Mouse (Mus musculus): Measurements from ENCODE around the gene Ccne1. TPM values are rescaled to one million over a fixed set of nuclear protein-coding genes. Genes with fewer than 3 reads are reported as not detected.

Ccne1 gene
- polyA plus RNA-seq, 1 experiment from 2014 or later: 2.9 TPM

DNA sequence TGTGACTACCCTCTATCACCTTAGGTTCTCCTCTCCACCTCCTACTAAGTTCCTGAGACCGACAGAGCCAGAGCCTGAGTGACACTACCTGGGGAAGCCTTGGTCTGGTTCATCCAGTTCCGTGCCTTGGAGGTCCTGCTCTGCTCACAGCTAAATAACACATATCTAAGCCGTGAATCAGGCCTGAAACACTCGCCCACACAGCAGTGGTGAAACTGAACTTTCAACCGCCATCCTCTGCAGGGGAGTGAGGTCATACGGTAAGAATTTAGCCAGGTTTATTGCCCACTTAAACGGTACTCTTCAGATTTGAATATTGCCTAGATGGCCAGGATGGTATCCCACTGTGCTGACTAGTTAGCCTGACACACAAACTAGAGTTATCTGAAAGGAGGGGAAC lies 30.1 kb downstream of the Ccne1 start:
- Histone ChIP-seq H3K9me3 (ENCODE audit: low read length) (no peaks in the 10 kb centered on the region), H3K4me3 (ENCODE audit: low read depth, low read length) (no peak overlapping the region), H3K27me3 (replicated peaks; ENCODE audit: insufficient read depth, low read length) (no peaks in the 10 kb centered on the region), H3K4me2 (replicated peaks; ENCODE audit: low read depth, low read length) (no peak overlapping the region), H3K9ac (replicated peaks; ENCODE audit: low read depth) (no peak overlapping the region), H3K36me3 (ENCODE audit: insufficient read depth, low read length) (no peaks in the 10 kb centered on the region), H3K27ac (ENCODE audit: low read length) (no peak overlapping the region), H3K4me1 (ENCODE audit: insufficient read depth, low read depth, low read length) (no peaks in the 10 kb centered on the region)
- TF ChIP-seq CTCF (IDR thresholded peaks at IDR 0.05): no peak
- no peak for TF ChIP-seq EP300 (IDR thresholded peaks at IDR 0.05)
- WGBS: 39% methylated on average over 7 of the region's 7 CpGs
- no peak for DNase-seq (ENCODE audit: low spot score)
- no peak; the same call in 1 of the 2 replicates for ATAC-seq

DNA sequence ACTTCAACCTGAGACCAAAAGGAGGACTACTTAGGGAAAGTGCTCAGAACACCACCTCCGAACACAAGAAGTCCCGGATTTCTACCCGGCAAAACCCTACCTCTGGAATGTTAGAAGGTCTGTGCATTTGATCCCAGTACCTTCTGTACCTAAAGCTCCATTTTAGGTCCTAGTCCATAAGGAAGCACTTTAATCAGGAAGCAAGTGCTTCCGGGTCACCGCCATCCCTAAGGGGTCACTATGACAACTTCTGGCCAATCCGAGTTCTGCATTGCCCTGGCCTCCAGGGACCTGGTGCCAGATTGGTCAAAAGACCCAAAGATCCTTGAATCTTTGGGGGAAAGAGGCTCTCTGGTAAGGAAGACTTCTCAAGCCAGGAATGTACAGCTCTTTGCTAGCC lies 31.8 kb downstream of the Ccne1 start:
- Histone ChIP-seq H3K27me3 (replicated peaks; ENCODE audit: insufficient read depth, low read length) (no peaks in the 10 kb centered on the region), H3K9ac (replicated peaks; ENCODE audit: low read depth) (no peak overlapping the region), H3K36me3 (ENCODE audit: insufficient read depth, low read length) (no peaks in the 10 kb centered on the region), H3K4me2 (replicated peaks; ENCODE audit: low read depth, low read length) (no peak overlapping the region), H3K4me3 (ENCODE audit: low read depth, low read length) (no peak overlapping the region), H3K4me1 (ENCODE audit: insufficient read depth, low read depth, low read length) (no peaks in the 10 kb centered on the region), H3K27ac (ENCODE audit: low read length) (no peak overlapping the region), H3K9me3 (ENCODE audit: low read length) (no peaks in the 10 kb centered on the region)
- 73% methylated on average over 6 of the region's 6 CpGs for WGBS
- DNase-seq (ENCODE audit: low spot score) (no peak), ATAC-seq (no peak)
- no peak for TF ChIP-seq CTCF (IDR thresholded peaks at IDR 0.05)
- no peak for TF ChIP-seq EP300 (IDR thresholded peaks at IDR 0.05)

DNA sequence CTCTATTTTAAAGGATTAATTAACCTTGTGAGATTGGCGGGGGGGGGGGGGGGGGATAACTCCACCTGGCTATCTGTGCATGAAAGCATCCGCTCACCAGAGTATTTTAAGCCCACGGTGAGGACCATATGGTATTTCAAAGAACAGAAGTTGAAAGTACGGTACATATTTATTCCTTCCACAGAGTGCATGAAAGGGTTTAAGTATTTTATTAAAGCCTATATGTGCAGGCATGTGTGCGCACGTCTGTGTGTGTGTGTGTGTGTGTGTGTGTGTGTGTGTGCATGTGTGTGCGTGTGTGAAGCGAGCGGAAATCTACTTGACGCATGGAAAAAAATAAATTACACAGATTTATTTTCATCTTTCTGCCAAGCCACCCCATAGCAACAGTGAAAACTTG lies 32.4 kb downstream of the Ccne1 start:
- no peak overlapping the region for H3K27ac ChIP-seq (ENCODE audit: low read length)
- H3K4me3 ChIP-seq (ENCODE audit: low read depth, low read length): no peak overlapping the region
- no peak overlapping the region for H3K9ac ChIP-seq (replicated peaks; ENCODE audit: low read depth)
- ATAC-seq: no peak
- DNase-seq (ENCODE audit: low spot score): no peak
- H3K4me1 ChIP-seq (ENCODE audit: insufficient read depth, low read depth, low read length): no peaks in the 10 kb centered on the region
- no peaks in the 10 kb centered on the region for H3K27me3 ChIP-seq (replicated peaks; ENCODE audit: insufficient read depth, low read length)
- H3K36me3 ChIP-seq (ENCODE audit: insufficient read depth, low read length): no peaks in the 10 kb centered on the region
- no peak overlapping the region for H3K4me2 ChIP-seq (replicated peaks; ENCODE audit: low read depth, low read length)
- 54% methylated on average over 10 of the region's 10 CpGs for WGBS
- no peaks in the 10 kb centered on the region for H3K9me3 ChIP-seq (ENCODE audit: low read length)
- TF ChIP-seq CTCF (IDR thresholded peaks at IDR 0.05) (no peak), EP300 (IDR thresholded peaks at IDR 0.05) (no peak)

DNA sequence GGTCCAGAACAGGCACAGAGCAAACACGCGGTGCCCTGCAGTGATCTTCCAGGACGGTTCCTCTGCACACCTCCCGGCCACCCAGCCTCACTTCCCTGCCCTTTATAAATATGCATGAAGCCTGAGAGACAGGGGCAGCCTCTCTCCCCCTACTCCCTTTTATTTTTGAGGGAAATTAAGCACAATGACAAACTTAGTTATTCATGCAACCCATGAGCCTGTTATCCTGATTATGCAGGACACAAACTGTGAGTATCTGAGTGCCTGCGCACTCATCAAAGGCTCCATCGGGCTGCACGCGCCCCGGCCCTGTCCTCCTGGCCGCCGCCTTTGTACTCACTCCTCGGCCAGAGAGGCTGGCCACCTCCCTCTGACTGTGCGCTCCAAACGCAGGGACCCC lies 32.8 kb downstream of the Ccne1 start:
- no peak overlapping the region for H3K9ac ChIP-seq (replicated peaks; ENCODE audit: low read depth)

DNA sequence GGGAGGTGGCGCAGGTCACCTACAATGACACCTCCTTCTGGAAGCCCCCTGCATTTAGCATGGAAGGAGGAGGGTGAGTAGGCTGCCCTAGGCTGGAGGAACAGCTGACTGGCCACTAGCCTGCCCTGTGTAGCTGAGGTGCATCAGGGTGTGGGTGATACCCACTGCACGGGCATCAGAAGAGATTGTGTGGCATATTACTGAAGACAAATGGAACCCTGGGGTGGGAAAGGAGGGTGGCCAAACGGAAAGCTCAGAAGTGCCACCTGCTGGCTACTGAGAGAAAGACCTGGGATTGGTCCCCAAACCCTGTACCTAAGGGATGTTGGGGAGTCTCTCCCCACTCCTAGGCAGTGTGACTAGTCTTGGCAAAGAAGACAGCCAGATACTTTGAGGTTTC lies 33.6 kb downstream of the Ccne1 start:
- no peaks in the 10 kb centered on the region for H3K9me3 ChIP-seq (ENCODE audit: low read length)
- TF ChIP-seq EP300 (IDR thresholded peaks at IDR 0.05) (no peak), CTCF (IDR thresholded peaks at IDR 0.05) (peak; percentile 76)
- DNase-seq (ENCODE audit: low spot score): peak; percentile 52

More for the DNA sequence above, 32.8 kb downstream of the Ccne1 start:
- H3K9me3 ChIP-seq (ENCODE audit: low read length): no peaks in the 10 kb centered on the region
- 12% methylated on average over 14 of the region's 14 CpGs for WGBS
- ATAC-seq (no peak), DNase-seq (ENCODE audit: low spot score) (no peak)
- H3K4me2 ChIP-seq (replicated peaks; ENCODE audit: low read depth, low read length): no peak overlapping the region
- H3K4me3 ChIP-seq (ENCODE audit: low read depth, low read length): no peak overlapping the region
- H3K27ac ChIP-seq (ENCODE audit: low read length): no peak overlapping the region
- H3K4me1 ChIP-seq (ENCODE audit: insufficient read depth, low read depth, low read length): no peaks in the 10 kb centered on the region
- H3K36me3 ChIP-seq (ENCODE audit: insufficient read depth, low read length): no peaks in the 10 kb centered on the region
- H3K27me3 ChIP-seq (replicated peaks; ENCODE audit: insufficient read depth, low read length): no peaks in the 10 kb centered on the region
- no peak for TF ChIP-seq CTCF (IDR thresholded peaks at IDR 0.05)
- TF ChIP-seq EP300 (IDR thresholded peaks at IDR 0.05): no peak

GRCm38 (mm10) chr7:38071065-38071464 lies 36.3 kb downstream of the Ccne1 start:
- DNase-seq (ENCODE audit: low spot score) (no peak), ATAC-seq (no peak)
- WGBS: 62% methylated on average over 5 of the region's 5 CpGs
- TF ChIP-seq EP300 (IDR thresholded peaks at IDR 0.05) (no peak), CTCF (IDR thresholded peaks at IDR 0.05) (no peak)
- no peak overlapping the region for H3K9ac ChIP-seq (replicated peaks; ENCODE audit: low read depth)
- H3K4me2 ChIP-seq (replicated peaks; ENCODE audit: low read depth, low read length): no peak overlapping the region
- no peak overlapping the region for H3K4me3 ChIP-seq (ENCODE audit: low read depth, low read length)
- H3K27ac ChIP-seq (ENCODE audit: low read length): no peak overlapping the region
- no peaks in the 10 kb centered on the region for H3K9me3 ChIP-seq (ENCODE audit: low read length)
- H3K27me3 ChIP-seq (replicated peaks; ENCODE audit: insufficient read depth, low read length): no peaks in the 10 kb centered on the region
- no peaks in the 10 kb centered on the region for H3K4me1 ChIP-seq (ENCODE audit: insufficient read depth, low read depth, low read length)
- H3K36me3 ChIP-seq (ENCODE audit: insufficient read depth, low read length): no peaks in the 10 kb centered on the region

More for the DNA sequence above, 33.6 kb downstream of the Ccne1 start:
- no peaks in the 10 kb centered on the region for H3K4me1 ChIP-seq (ENCODE audit: insufficient read depth, low read depth, low read length)
- H3K27me3 ChIP-seq (replicated peaks; ENCODE audit: insufficient read depth, low read length): no peaks in the 10 kb centered on the region
- H3K9ac ChIP-seq (replicated peaks; ENCODE audit: low read depth): no peak overlapping the region
- 30% methylated on average over 3 of the region's 3 CpGs for WGBS
- no peaks in the 10 kb centered on the region for H3K36me3 ChIP-seq (ENCODE audit: insufficient read depth, low read length)
- no peak overlapping the region for H3K27ac ChIP-seq (ENCODE audit: low read length)
- peak; percentile 35; the same call in 1 of the 2 replicates for ATAC-seq
- no peak overlapping the region for H3K4me2 ChIP-seq (replicated peaks; ENCODE audit: low read depth, low read length)
- H3K4me3 ChIP-seq (ENCODE audit: low read depth, low read length): no peak overlapping the region

DNA sequence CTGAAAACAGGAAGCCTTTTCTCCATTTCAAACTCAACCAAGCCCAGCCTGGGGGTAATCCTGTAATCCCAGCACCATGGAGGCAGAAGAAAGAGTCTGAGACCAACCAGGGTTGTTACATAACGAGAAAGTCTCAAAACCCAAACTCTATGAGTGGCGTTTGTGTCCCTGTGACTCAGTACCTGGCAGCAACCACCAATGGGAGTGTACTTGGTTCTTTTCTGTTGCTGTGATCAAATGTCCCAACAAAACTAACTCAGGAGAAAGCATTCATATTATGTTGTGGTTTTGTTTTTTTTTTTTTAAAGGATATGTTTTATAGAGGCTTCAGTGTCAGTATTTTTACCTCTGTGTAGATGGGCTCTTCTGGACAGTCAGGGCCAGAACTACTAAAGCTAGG lies 36.7 kb downstream of the Ccne1 start:
- no peaks in the 10 kb centered on the region for H3K36me3 ChIP-seq (ENCODE audit: insufficient read depth, low read length)
- WGBS: 38% methylated on average over 2 of the region's 2 CpGs
- H3K4me3 ChIP-seq (ENCODE audit: low read depth, low read length): no peak overlapping the region
- no peaks in the 10 kb centered on the region for H3K27me3 ChIP-seq (replicated peaks; ENCODE audit: insufficient read depth, low read length)
- H3K9me3 ChIP-seq (ENCODE audit: low read length): no peaks in the 10 kb centered on the region
- ATAC-seq (no peak), DNase-seq (ENCODE audit: low spot score) (no peak)
- no peak overlapping the region for H3K27ac ChIP-seq (ENCODE audit: low read length)
- H3K9ac ChIP-seq (replicated peaks; ENCODE audit: low read depth): no peak overlapping the region
- no peaks in the 10 kb centered on the region for H3K4me1 ChIP-seq (ENCODE audit: insufficient read depth, low read depth, low read length)
- TF ChIP-seq EP300 (IDR thresholded peaks at IDR 0.05): no peak
- TF ChIP-seq CTCF (IDR thresholded peaks at IDR 0.05): no peak
- H3K4me2 ChIP-seq (replicated peaks; ENCODE audit: low read depth, low read length): no peak overlapping the region
